Mouse (Mus musculus): ENCODE data around the gene Tcp11l2.

The Tcp11l2 gene

DNA sequence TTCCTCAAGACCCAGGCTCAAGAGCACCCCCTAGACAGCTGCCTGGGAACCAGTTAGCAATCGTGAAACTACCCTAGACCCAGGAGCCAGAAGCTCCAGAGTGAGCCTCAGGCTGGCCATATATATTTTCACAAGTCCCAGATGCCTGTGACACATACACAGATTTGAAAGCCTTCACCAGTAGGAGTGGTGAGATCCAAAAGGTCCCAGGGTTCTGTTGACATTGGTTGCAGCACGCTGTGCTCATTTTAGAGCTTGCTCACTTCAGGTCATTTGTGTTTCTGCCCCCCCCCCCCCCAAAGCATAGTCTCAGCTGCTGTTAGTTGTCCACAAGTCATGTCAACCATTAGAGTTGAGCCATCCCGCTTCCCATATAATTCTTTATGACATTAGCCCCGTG, 77.6 kb downstream of the Tcp11l2 start:
- DNase-seq (ENCODE audit: low read depth, low spot score), result no peak

DNA sequence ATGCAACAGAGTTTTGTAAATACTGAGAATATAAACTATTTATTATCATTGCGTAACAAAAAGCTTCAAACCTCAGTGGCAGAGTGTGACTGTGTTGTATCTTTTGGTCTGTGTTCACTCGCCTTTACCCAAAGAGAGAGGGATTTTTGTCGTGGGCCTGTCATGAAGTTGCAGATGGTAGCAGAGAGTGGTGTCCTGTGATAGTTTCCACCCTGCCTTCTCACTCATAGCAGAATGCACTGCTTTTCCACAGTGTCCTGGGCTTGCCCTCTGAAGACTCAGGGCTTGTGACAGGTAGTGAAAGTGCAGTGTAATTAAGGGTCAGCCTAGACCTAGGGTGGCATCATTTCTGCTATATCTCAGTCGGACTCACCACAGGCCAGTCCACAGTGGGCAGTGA, 78.3 kb downstream of the Tcp11l2 start:
- DNase-seq (ENCODE audit: low read depth, low spot score), result no peak

DNA sequence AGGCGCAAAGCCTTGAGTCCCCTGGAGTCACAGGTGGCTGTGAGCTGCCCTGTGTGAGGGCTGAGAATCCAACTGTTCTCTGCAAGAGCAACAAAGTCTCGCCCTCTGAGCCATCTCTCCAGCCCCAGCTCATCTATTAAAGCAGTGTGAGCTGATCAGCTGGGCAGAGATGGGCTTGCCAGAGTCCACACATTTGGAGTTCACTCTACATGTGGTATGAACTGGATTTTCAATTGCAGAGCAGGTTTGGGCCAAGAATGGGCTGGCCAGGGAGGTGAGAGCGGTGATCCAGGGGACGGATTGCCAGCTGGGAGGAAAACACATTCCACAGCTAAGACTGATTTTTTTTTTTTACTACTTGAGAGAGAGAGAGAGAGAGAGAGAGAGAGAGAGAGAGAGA, 80.2 kb downstream of the Tcp11l2 start:
- DNase-seq (ENCODE audit: low read depth, low spot score), result no peak

DNA sequence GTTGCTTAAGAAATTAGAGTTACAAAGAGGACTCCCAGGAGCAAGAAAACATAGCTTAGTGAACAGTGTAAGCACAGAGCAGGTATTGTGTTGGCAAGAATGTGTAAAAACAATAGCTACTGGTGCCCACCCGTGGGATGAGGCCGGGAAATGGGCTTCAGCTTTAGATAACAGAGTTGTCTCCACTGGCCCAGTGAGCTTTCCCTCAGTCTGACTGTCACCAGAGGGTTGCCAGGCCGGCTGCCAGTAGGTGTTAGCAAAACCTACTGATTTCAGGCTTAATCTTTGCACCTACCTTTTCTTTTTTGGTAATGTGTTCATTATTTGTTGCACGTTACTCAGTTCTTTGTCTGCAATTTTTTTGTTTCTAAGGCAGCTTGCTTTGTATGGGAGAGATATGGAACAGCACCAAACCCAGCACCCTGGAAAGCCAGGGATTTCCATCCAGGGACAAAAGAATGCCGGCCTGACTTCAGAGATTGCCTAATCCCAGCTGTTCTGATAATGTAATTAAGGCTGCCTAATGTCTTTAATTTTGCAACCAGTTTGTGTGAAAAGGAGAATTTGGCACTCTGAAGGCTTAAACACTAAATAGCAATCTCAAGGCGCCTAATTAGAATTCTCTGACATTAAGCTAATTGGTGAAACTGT, 81.1 kb downstream of the Tcp11l2 start:
- no peak for DNase-seq (ENCODE audit: low read depth, low spot score)

DNA sequence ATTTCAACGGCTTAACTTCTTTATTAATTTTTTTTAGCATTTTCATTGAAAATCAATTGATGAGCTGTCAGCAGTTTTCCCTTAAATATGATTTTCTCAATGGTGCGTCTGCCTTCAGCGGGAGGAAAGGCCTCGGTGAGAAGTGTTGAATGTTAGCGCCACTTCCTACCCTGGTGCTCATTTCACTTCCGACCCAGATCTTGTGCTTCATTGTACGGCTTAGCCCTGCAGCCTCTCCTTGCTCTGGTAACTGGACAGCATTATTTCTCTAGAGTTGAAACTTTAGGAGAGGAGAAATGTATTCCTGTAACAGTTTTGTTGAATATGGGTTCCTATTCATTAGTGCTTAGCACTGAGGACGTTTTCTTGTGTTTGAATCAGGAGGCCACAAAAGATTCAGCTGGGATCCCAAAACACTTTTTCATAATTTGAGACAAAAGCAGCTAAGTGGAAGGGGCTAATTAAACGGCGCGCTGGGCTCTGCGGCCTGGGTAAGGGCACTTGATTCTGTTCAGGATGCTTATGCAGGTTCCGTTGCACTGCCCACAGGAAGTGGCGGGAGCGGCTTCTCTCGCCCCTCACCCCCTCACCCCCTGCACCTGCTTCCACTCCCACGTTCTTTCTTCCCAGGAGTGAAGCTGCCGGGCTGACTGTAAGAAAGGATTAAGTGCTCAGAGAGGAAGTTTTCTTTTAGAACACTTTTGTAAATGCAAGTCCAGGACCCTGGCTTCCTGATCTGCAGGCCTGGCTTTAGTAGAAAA, 81.8 kb downstream of the Tcp11l2 start:
- DNase-seq (ENCODE audit: low read depth, low spot score), result no peak

DNA sequence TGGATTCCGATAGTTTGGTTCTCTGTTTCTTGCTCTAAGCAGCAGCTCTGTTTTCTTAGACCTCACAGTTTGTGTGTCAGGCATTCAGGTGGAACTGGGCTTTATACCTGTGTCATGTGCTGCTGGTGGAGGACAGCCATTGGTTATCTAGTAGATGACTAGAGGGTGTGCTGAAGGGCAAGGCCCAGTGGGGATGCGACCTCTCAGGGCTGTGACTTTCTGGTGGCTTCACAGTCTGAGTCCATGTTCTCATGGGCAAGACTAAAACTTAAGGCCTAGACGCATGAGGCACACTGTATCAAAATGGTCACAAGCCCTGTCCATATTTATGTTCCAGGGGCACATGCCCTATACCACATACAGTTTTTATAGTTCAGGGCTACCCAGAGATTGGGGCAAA, 82.9 kb downstream of the Tcp11l2 start:
- DNase-seq (ENCODE audit: low read depth, low spot score), result no peak

DNA sequence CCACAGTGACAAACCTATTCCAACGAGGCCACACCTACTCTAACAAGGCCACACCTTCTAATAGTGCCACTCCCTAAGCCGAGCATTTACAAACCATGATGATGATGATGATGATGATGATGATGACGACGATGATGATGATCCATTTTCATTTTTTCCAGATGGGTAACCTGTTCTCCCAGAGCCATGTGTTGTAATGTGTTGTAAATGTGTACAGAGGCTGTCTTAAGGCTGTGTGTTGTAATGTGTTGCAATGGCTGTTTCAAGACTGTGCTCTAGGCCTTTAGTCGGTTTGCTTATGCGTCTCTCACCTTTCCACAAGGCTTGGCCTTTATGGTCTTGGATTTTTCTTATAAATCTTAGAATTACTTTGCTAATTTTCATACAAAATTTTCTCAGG, 85.7 kb downstream of the Tcp11l2 start:
- DNase-seq (ENCODE audit: low read depth, low spot score), result no peak
